Mouse (Mus musculus): Measurements from ENCODE around the gene Ppp2r3c. TPM values are rescaled to one million over a fixed set of nuclear protein-coding genes. Genes with fewer than 3 reads are reported as not detected.
A peak's percentile ranks its signal among the peaks of the same experiment; 100 is the strongest.
"Not testable (repeated sequence)": the region's sequence is repeated elsewhere in the genome, so short reads cannot be mapped to it uniquely, and the experiment has no call there.

Gene Ppp2r3c
- polyA plus RNA-seq, 1 experiment from 2014 or later: 28.2 TPM

DNA sequence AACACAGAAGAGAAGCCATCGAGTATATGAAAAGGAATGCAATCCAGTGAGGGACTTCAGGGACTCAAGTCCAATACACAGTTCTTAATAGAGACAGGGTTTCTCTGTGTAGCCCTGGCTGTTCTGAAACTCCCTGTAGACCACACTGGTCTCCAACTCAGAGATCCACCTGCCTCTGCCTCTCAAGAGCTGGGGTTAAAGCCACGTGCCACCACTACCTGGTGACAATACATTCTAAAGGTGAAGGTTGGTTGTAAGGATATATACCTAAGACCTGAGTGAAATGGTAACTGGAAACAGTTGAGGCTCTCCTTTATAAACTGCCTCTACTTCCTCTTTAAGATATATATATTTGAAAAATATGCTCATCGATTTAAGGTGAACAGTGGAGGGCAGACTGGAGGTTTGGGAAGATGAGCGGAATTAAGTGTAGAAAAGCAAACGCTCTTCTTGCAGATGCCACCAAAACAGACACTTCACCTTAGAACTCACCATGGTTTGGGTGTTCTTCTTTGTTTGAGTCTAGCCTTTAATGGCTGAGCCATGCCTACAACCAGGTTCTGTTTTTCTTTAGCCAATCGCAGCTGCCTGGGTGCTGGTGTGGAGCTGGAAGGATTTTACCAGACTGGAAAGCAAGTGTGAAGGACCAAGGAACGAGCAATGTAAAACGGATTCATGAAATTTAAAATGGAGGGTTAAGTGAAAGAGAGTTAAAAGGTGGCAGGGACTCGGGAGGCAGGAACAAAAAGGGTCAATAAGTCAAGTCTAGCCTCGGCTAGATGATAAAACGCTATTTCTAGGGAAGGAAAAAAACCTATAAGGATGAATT, 1.1 kb downstream of the Ppp2r3c start:
- H3K4me3 ChIP-seq (ENCODE audit: low read depth, low read length): peak overlapping the region; percentile 61
- H3K9me3 ChIP-seq (ENCODE audit: control insufficient read depth, low read length): no peaks in the 10 kb centered on the region
- H3K9ac ChIP-seq (ENCODE audit: low read length): peak overlapping the region; percentile 83
- H3K4me2 ChIP-seq (ENCODE audit: low read depth, severe bottlenecking): peak overlapping the region; percentile 48
- no peaks in the 10 kb centered on the region for H3K27me3 ChIP-seq (ENCODE audit: control insufficient read depth, insufficient read depth, low read length)
- ATAC-seq (ENCODE audit: insufficient number of reproducible peaks, low FRiP score, low TSS enrichment, low read depth) (peak; percentile 1; the same call in 1 of the 2 replicates), DNase-seq (ENCODE audit: low spot score) (peak; percentile 40)
- H3K36me3 ChIP-seq (ENCODE audit: control insufficient read depth, insufficient read depth, low read length): peaks cover 7% of the 10 kb centered on the region; the same call in 1 of the 2 replicates
- H3K27ac ChIP-seq (replicated peaks; ENCODE audit: low read depth, low read length): peak overlapping the region; percentile 79
- H3K4me1 ChIP-seq (ENCODE audit: control insufficient read depth, insufficient read depth, low read length): 0 out of 2 replicates have a peak, but pooled peaks cover 4% of the 10 kb centered on the region
- 53% methylated on average over 11 of the region's 11 CpGs for WGBS

DNA sequence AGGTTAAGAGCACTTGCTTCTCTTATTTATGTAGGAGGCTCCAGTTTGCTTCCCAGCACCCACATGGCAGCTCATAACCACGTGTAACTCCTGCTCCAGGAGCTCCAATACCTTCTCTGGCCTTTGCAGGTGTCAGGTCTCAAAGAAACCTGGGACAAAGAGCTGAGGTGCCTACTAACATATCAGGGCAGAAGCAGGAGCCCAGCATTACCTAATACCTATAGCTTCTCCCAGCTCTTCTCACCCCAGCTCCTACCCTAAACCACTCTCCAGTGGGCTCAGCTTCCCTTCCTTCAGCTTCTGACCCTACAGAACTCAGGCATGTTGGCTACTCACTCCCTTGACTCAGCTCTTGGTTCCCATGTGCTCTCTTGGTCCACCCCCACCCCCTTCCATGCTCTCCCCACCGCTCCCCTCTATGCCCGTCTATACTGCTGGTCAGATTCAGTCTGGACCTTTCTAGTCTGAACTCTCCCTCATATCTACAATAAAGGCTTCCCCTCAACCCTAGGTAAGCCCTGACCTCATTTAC, 1.9 kb downstream of the Ppp2r3c start:
- Histone ChIP-seq H3K9ac (ENCODE audit: low read length) (no peak overlapping the region), H3K4me3 (ENCODE audit: low read depth, low read length) (no peak overlapping the region), H3K27ac (replicated peaks; ENCODE audit: low read depth, low read length) (no peak overlapping the region), H3K4me1 (ENCODE audit: control insufficient read depth, insufficient read depth, low read length) (0 out of 2 replicates have a peak, but pooled peaks cover 4% of the 10 kb centered on the region), H3K9me3 (ENCODE audit: control insufficient read depth, low read length) (no peaks in the 10 kb centered on the region), H3K4me2 (ENCODE audit: low read depth, severe bottlenecking) (peak overlapping the region; percentile 48), H3K27me3 (ENCODE audit: control insufficient read depth, insufficient read depth, low read length) (no peaks in the 10 kb centered on the region), H3K36me3 (ENCODE audit: control insufficient read depth, insufficient read depth, low read length) (peaks cover 9% of the 10 kb centered on the region; the same call in 1 of the 2 replicates)
- ATAC-seq (ENCODE audit: insufficient number of reproducible peaks, low FRiP score, low TSS enrichment, low read depth): no peak
- no peak for DNase-seq (ENCODE audit: low spot score)
- 85% methylated on average over 3 of the region's 3 CpGs for WGBS

DNA sequence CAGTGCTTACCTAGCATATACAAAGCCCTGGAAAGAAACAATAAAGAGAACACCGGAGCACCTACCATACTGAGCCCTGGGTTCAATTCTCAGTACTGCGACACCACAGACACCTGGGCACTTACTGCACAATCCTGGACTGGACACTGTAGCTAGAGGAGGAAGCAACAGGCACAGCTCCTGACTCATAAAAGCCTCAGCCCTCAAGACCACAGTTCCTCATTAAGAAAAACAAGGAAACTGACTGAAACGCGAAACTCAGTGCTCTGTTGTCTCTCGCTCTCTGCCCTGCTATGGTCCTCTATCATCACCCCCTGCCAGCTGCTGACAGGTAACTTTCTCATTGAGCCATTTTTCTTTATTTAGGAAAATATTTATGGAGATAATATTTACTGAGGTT, 3.5 kb downstream of the Ppp2r3c start, which contains the start of gene 1110008L16Rik:
Gene 1110008L16Rik, plus strand, starts transcription at position 242 of the 400 bp plus-strand sequence.
- WGBS: 80% methylated on average over 5 of the region's 5 CpGs
- DNase-seq (ENCODE audit: low spot score) (no peak), ATAC-seq (ENCODE audit: insufficient number of reproducible peaks, low FRiP score, low TSS enrichment, low read depth) (no peak)
- no peak within 1 kb of the TSS for H3K27ac ChIP-seq (replicated peaks; ENCODE audit: low read depth, low read length)
- no peak within 1 kb of the TSS for H3K9ac ChIP-seq (ENCODE audit: low read length)
- no peak within 1 kb of the TSS for H3K4me3 ChIP-seq (ENCODE audit: low read depth, low read length)
- H3K36me3 ChIP-seq (ENCODE audit: control insufficient read depth, insufficient read depth, low read length): peaks cover 18% of the 10 kb centered on the region; the same call in 1 of the 2 replicates
- H3K4me2 ChIP-seq (ENCODE audit: low read depth, severe bottlenecking): no peak within 1 kb of the TSS
- no peaks in the 10 kb centered on the region for H3K27me3 ChIP-seq (ENCODE audit: control insufficient read depth, insufficient read depth, low read length)
- H3K9me3 ChIP-seq (ENCODE audit: control insufficient read depth, low read length): no peaks in the 10 kb centered on the region
- H3K4me1 ChIP-seq (ENCODE audit: control insufficient read depth, insufficient read depth, low read length): 0 out of 2 replicates have a peak, but pooled peaks cover 4% of the 10 kb centered on the region

DNA sequence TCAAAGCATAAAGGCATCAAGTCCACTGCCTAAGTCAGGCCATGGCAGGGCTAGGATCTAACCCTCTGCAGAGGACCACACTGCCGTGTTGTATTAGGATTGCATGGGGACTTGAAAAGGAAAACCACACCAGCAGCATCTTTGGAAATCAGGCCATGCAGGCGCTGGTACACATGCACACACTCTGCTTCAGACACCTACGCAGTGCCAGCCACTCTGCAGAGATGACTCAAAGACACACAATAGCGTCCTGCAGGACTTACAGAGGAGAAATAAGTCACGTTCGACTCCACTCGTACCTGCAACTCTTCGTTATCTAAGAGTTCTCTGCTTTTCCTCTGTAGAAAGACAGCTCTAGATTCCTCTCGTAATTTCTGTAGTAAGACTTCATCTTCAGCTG, 4.7 kb downstream of the Ppp2r3c start:
- no peak overlapping the region for H3K27ac ChIP-seq (replicated peaks; ENCODE audit: low read depth, low read length)
- DNase-seq (ENCODE audit: low spot score): no peak
- no peak for ATAC-seq (ENCODE audit: insufficient number of reproducible peaks, low FRiP score, low TSS enrichment, low read depth)
- H3K36me3 ChIP-seq (ENCODE audit: control insufficient read depth, insufficient read depth, low read length): peaks cover 22% of the 10 kb centered on the region; the same call in 1 of the 2 replicates
- no peak overlapping the region for H3K4me3 ChIP-seq (ENCODE audit: low read depth, low read length)
- H3K9me3 ChIP-seq (ENCODE audit: control insufficient read depth, low read length): no peaks in the 10 kb centered on the region
- 93% methylated on average over 9 of the region's 9 CpGs for WGBS
- no peak overlapping the region for H3K4me2 ChIP-seq (ENCODE audit: low read depth, severe bottlenecking)
- H3K9ac ChIP-seq (ENCODE audit: low read length): no peak overlapping the region
- 0 out of 2 replicates have a peak, but pooled peaks cover 4% of the 10 kb centered on the region for H3K4me1 ChIP-seq (ENCODE audit: control insufficient read depth, insufficient read depth, low read length)
- H3K27me3 ChIP-seq (ENCODE audit: control insufficient read depth, insufficient read depth, low read length): no peaks in the 10 kb centered on the region

DNA sequence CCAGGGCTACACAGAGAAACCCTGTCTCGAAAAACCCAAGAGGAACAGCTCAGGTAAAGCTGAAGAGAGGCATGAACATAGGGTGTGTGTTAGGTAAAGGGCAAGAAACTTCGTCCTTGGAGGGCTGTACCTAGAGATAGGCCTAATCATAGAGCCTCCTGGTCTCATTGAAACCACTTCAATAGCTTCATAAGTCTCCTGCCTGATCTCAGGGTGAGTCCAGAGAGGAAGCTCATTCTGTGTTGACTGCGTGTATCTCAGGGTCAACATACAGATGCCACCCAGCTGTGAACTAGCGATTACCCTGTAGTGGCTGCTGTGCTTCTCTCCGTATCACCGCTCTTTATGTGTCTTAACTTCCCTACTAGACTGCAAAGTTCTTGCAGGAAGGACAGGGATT, 25.2 kb downstream of the Ppp2r3c start:
- DNase-seq (ENCODE audit: low spot score); H3K36me3 ChIP-seq (ENCODE audit: control insufficient read depth, insufficient read depth, low read length); H3K4me1 ChIP-seq (ENCODE audit: control insufficient read depth, insufficient read depth, low read length); H3K9me3 ChIP-seq (ENCODE audit: control insufficient read depth, low read length); H3K4me2 ChIP-seq (ENCODE audit: low read depth, severe bottlenecking); H3K4me3 ChIP-seq (ENCODE audit: low read depth, low read length); H3K9ac ChIP-seq (ENCODE audit: low read length); ATAC-seq (ENCODE audit: insufficient number of reproducible peaks, low FRiP score, low TSS enrichment, low read depth); H3K27me3 ChIP-seq (ENCODE audit: control insufficient read depth, insufficient read depth, low read length); H3K27ac ChIP-seq (replicated peaks; ENCODE audit: low read depth, low read length): not testable (repeated sequence)
- 87% methylated on average over 3 of the region's 6 CpGs for WGBS

DNA sequence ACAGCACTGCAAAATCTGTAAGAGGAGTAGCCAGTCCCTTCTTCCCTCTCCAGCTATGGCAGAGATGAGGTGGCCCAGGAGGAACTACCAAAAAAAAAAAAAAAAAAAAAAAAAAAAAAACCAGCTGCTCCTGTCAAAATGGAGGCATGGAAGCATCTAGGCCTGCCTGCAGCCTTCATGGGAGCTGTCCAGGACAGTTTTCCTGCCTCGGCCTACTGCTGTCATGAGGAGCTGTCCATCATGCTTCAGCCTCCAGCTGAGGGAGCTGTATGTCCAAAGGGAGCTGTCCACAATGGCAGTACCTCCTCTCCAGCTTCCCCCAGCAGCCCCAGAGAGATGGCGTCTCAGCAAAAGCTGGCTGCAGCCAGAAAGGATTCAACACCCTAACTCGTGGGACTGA, 30.6 kb downstream of the Ppp2r3c start:
- no peak overlapping the region for H3K27ac ChIP-seq (replicated peaks; ENCODE audit: low read depth, low read length)
- no peaks in the 10 kb centered on the region for H3K4me1 ChIP-seq (ENCODE audit: control insufficient read depth, insufficient read depth, low read length)
- H3K4me3 ChIP-seq (ENCODE audit: low read depth, low read length): no peak overlapping the region
- DNase-seq (ENCODE audit: low spot score): no peak
- no peaks in the 10 kb centered on the region for H3K36me3 ChIP-seq (ENCODE audit: control insufficient read depth, insufficient read depth, low read length)
- H3K9me3 ChIP-seq (ENCODE audit: control insufficient read depth, low read length): no peaks in the 10 kb centered on the region
- H3K27me3 ChIP-seq (ENCODE audit: control insufficient read depth, insufficient read depth, low read length): no peaks in the 10 kb centered on the region
- no peak for ATAC-seq (ENCODE audit: insufficient number of reproducible peaks, low FRiP score, low TSS enrichment, low read depth)
- H3K4me2 ChIP-seq (ENCODE audit: low read depth, severe bottlenecking): no peak overlapping the region
- no peak overlapping the region for H3K9ac ChIP-seq (ENCODE audit: low read length)
- WGBS: 75% methylated on average over 3 of the region's 3 CpGs

DNA sequence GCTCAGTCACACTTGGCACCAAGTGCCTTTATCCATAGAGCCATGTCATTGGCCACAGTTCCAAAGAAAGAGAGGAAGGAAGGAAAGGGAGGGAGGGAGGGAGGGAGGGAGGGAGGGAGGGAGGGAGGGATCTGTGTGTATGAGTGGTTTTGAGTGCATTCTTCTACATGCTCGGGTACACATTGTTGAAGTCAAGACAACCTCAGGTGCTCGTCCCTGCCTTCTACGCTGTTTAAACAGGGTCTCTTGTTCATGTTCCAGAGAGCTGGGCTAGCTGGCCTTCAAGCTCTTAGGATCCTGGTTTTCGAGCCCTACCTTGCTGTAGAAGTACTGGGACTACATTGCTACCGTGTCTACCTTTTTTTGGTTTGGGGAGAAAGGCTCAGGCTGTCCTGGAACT, 39.4 kb downstream of the Ppp2r3c start:
- not testable (repeated sequence) for H3K9me3 ChIP-seq (ENCODE audit: control insufficient read depth, low read length); H3K9ac ChIP-seq (ENCODE audit: low read length); DNase-seq (ENCODE audit: low spot score); H3K4me2 ChIP-seq (ENCODE audit: low read depth, severe bottlenecking); H3K4me3 ChIP-seq (ENCODE audit: low read depth, low read length); H3K27ac ChIP-seq (replicated peaks; ENCODE audit: low read depth, low read length); ATAC-seq (ENCODE audit: insufficient number of reproducible peaks, low FRiP score, low TSS enrichment, low read depth); H3K36me3 ChIP-seq (ENCODE audit: control insufficient read depth, insufficient read depth, low read length); H3K4me1 ChIP-seq (ENCODE audit: control insufficient read depth, insufficient read depth, low read length); H3K27me3 ChIP-seq (ENCODE audit: control insufficient read depth, insufficient read depth, low read length)
- no CpG with 5 or more reads among the region's 5 CpGs for WGBS

DNA sequence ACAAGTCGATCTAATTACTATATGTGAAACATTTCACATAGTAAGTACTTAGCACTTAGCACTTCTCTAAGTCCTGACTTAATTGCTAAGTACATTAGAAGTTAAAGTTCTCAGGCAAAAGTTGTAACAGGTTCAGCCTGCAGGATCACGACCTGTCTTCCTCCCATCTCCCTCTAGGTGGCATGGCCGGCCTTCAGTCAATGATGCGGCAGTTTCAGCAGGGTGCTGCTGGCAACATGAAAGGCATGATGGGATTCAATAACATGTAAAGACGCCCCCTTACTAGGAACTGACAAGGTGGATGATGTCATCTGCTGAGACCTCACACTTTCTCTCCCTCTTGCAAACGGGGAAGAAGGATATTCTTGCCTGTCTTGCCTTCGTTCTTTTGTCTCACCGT, 40.8 kb downstream of the Ppp2r3c start:
- H3K4me3 ChIP-seq (ENCODE audit: low read depth, low read length); H3K4me2 ChIP-seq (ENCODE audit: low read depth, severe bottlenecking); H3K36me3 ChIP-seq (ENCODE audit: control insufficient read depth, insufficient read depth, low read length); H3K9ac ChIP-seq (ENCODE audit: low read length); DNase-seq (ENCODE audit: low spot score); H3K4me1 ChIP-seq (ENCODE audit: control insufficient read depth, insufficient read depth, low read length); H3K27ac ChIP-seq (replicated peaks; ENCODE audit: low read depth, low read length); H3K27me3 ChIP-seq (ENCODE audit: control insufficient read depth, insufficient read depth, low read length); ATAC-seq (ENCODE audit: insufficient number of reproducible peaks, low FRiP score, low TSS enrichment, low read depth); H3K9me3 ChIP-seq (ENCODE audit: control insufficient read depth, low read length): not testable (repeated sequence)
- no CpG with 5 or more reads among the region's 8 CpGs for WGBS
